Mouse (Mus musculus): ENCODE measurements around the gene Olfr1095. TPM values are rescaled to one million over a fixed set of nuclear protein-coding genes. Genes with fewer than 3 reads are reported as not detected.

Gene Olfr1095
- total RNA-seq (2014; rRNA removed) = not detected in 2 replicates
- polyA plus RNA-seq (2012; rRNA removed) = not detected in 2 replicates

- Histone ChIP-seq H3K9ac (ENCODE audit: low read depth, low read length) (no peak within 1 kb of the TSS), H3K79me2 (ENCODE audit: control insufficient read depth, insufficient read depth, low read length) (no peaks in the 10 kb centered on the region), H3K27ac (replicated peaks; ENCODE audit: insufficient read depth, low read depth, low read length) (no peak within 1 kb of the TSS), H3K4me3 (ENCODE audit: insufficient read depth, low read depth, low read length) (no peak within 1 kb of the TSS), H3K4me1 (ENCODE audit: control insufficient read depth, insufficient read depth, low read length) (no peaks in the 10 kb centered on the region), H3K36me3 (ENCODE audit: control insufficient read depth, insufficient read depth, low read length) (no peaks in the 10 kb centered on the region), H3K27me3 (ENCODE audit: control insufficient read depth, insufficient read depth, low read length) (no peaks in the 10 kb centered on the region)
- no peak for TF ChIP-seq CTCF (IDR thresholded peaks at IDR 0.05; ENCODE audit: low read depth, low read length)
- no peak for TF ChIP-seq POLR2A (IDR thresholded peaks at IDR 0.05; ENCODE audit: extremely low read depth, insufficient read depth, low read length)
- DNase-seq (ENCODE audit: extremely low read depth, low read depth, low spot score) = no peak
- 80% methylated on average over 3 of the region's 3 CpGs for WGBS
These were observed at the start of gene Olfr1095 for GRCm38 (mm10) chr2:86851596-86851995. TSS of gene Olfr1095 (minus strand) at chr2:86851696.

- 84% methylated on average over 1 of the region's 1 CpGs for WGBS
- H3K9ac ChIP-seq (ENCODE audit: low read depth, low read length) = no peak within 1 kb of the TSS
- H3K79me2 ChIP-seq (ENCODE audit: control insufficient read depth, insufficient read depth, low read length) = no peaks in the 10 kb centered on the region
- TF ChIP-seq CTCF (IDR thresholded peaks at IDR 0.05; ENCODE audit: low read depth, low read length) (no peak), POLR2A (IDR thresholded peaks at IDR 0.05; ENCODE audit: extremely low read depth, insufficient read depth, low read length) (no peak)
- DNase-seq (ENCODE audit: extremely low read depth, low read depth, low spot score) = no peak
- no peaks in the 10 kb centered on the region for H3K27me3 ChIP-seq (ENCODE audit: control insufficient read depth, insufficient read depth, low read length)
- no peaks in the 10 kb centered on the region for H3K36me3 ChIP-seq (ENCODE audit: control insufficient read depth, insufficient read depth, low read length)
- no peak within 1 kb of the TSS for H3K4me3 ChIP-seq (ENCODE audit: insufficient read depth, low read depth, low read length)
- no peaks in the 10 kb centered on the region for H3K4me1 ChIP-seq (ENCODE audit: control insufficient read depth, insufficient read depth, low read length)
- H3K27ac ChIP-seq (replicated peaks; ENCODE audit: insufficient read depth, low read depth, low read length) = no peak within 1 kb of the TSS
These were observed 40.6 kb upstream of the Olfr1095 start, which contains the start of gene Olfr1097 for GRCm38 (mm10) chr2:86892116-86892515. TSS of gene Olfr1097 (minus strand) at chr2:86892216.

- DNase-seq (ENCODE audit: extremely low read depth, low read depth, low spot score) = no peak
- no peaks in the 10 kb centered on the region for H3K79me2 ChIP-seq (ENCODE audit: control insufficient read depth, insufficient read depth, low read length)
- TF ChIP-seq POLR2A (IDR thresholded peaks at IDR 0.05; ENCODE audit: extremely low read depth, insufficient read depth, low read length) (no peak), CTCF (IDR thresholded peaks at IDR 0.05; ENCODE audit: low read depth, low read length) (no peak)
- H3K4me3 ChIP-seq (ENCODE audit: insufficient read depth, low read depth, low read length) = no peak within 1 kb of the TSS
- H3K36me3 ChIP-seq (ENCODE audit: control insufficient read depth, insufficient read depth, low read length) = no peaks in the 10 kb centered on the region
- H3K27ac ChIP-seq (replicated peaks; ENCODE audit: insufficient read depth, low read depth, low read length) = no peak within 1 kb of the TSS
- H3K4me1 ChIP-seq (ENCODE audit: control insufficient read depth, insufficient read depth, low read length) = no peaks in the 10 kb centered on the region
- WGBS = 49% methylated on average over 1 of the region's 1 CpGs
- no peak within 1 kb of the TSS for H3K9ac ChIP-seq (ENCODE audit: low read depth, low read length)
- H3K27me3 ChIP-seq (ENCODE audit: control insufficient read depth, insufficient read depth, low read length) = no peaks in the 10 kb centered on the region
These were observed 23.2 kb upstream of the Olfr1095 start, which contains the start of gene Gm13723 for GRCm38 (mm10) chr2:86874702-86875101. TSS of gene Gm13723 (minus strand) at chr2:86874802.

GRCm38 (mm10) chr2:86824363-86824762 lies 27.1 kb downstream of the Olfr1095 start, which contains the start of gene Olfr1094:
TSS of gene Olfr1094 (plus strand) at chr2:86824663.
- Histone ChIP-seq H3K9ac (ENCODE audit: low read depth, low read length) (no peak within 1 kb of the TSS), H3K36me3 (ENCODE audit: control insufficient read depth, insufficient read depth, low read length) (no peaks in the 10 kb centered on the region), H3K79me2 (ENCODE audit: control insufficient read depth, insufficient read depth, low read length) (no peaks in the 10 kb centered on the region), H3K4me3 (ENCODE audit: insufficient read depth, low read depth, low read length) (no peak within 1 kb of the TSS), H3K4me1 (ENCODE audit: control insufficient read depth, insufficient read depth, low read length) (no peaks in the 10 kb centered on the region), H3K27me3 (ENCODE audit: control insufficient read depth, insufficient read depth, low read length) (no peaks in the 10 kb centered on the region), H3K27ac (replicated peaks; ENCODE audit: insufficient read depth, low read depth, low read length) (no peak within 1 kb of the TSS)
- TF ChIP-seq POLR2A (IDR thresholded peaks at IDR 0.05; ENCODE audit: extremely low read depth, insufficient read depth, low read length) = no peak
- TF ChIP-seq CTCF (IDR thresholded peaks at IDR 0.05; ENCODE audit: low read depth, low read length) = no peak
- DNase-seq (ENCODE audit: extremely low read depth, low read depth, low spot score) = no peak

- H3K79me2 ChIP-seq (ENCODE audit: control insufficient read depth, insufficient read depth, low read length) = no peaks in the 10 kb centered on the region
- no peak within 1 kb of the TSS for H3K27ac ChIP-seq (replicated peaks; ENCODE audit: insufficient read depth, low read depth, low read length)
- H3K9ac ChIP-seq (ENCODE audit: low read depth, low read length) = no peak within 1 kb of the TSS
- no peaks in the 10 kb centered on the region for H3K27me3 ChIP-seq (ENCODE audit: control insufficient read depth, insufficient read depth, low read length)
- H3K4me3 ChIP-seq (ENCODE audit: insufficient read depth, low read depth, low read length) = no peak within 1 kb of the TSS
- TF ChIP-seq POLR2A (IDR thresholded peaks at IDR 0.05; ENCODE audit: extremely low read depth, insufficient read depth, low read length) (no peak), CTCF (IDR thresholded peaks at IDR 0.05; ENCODE audit: low read depth, low read length) (no peak)
- H3K4me1 ChIP-seq (ENCODE audit: control insufficient read depth, insufficient read depth, low read length) = no peaks in the 10 kb centered on the region
- H3K36me3 ChIP-seq (ENCODE audit: control insufficient read depth, insufficient read depth, low read length) = no peaks in the 10 kb centered on the region
- no peak for DNase-seq (ENCODE audit: extremely low read depth, low read depth, low spot score)
These were observed 41.6 kb downstream of the Olfr1095 start, which contains the start of gene Olfr141 for GRCm38 (mm10) chr2:86809918-86810317. TSS of gene Olfr141 (minus strand) at chr2:86810018.

Other genes with a start within 250 kb of the Olfr1095 start
- not detected in 2 replicates for gene Olfr1084, start 212.0 kb downstream of the Olfr1095 start, total RNA-seq (2014; rRNA removed)
- not detected in 2 replicates for gene Olfr1084, start 212.0 kb downstream of the Olfr1095 start, polyA plus RNA-seq (2012; rRNA removed)
- not detected in 2 replicates for gene Olfr1085, start 189.7 kb downstream of the Olfr1095 start, total RNA-seq (2014; rRNA removed)
- gene Olfr1085, start 189.7 kb downstream of the Olfr1095 start, polyA plus RNA-seq (2012; rRNA removed) = not detected in 2 replicates
- not detected in 2 replicates for gene Olfr1086, start 171.6 kb downstream of the Olfr1095 start, total RNA-seq (2014; rRNA removed)
- not detected in 2 replicates for gene Olfr1086, start 171.6 kb downstream of the Olfr1095 start, polyA plus RNA-seq (2012; rRNA removed)
- gene Olfr1087, start 153.3 kb downstream of the Olfr1095 start, total RNA-seq (2014; rRNA removed) = not detected in 2 replicates
- gene Olfr1087, start 153.3 kb downstream of the Olfr1095 start, polyA plus RNA-seq (2012; rRNA removed) = not detected in 2 replicates
- not detected in 2 replicates for gene Olfr1089, start 118.0 kb downstream of the Olfr1095 start, total RNA-seq (2014; rRNA removed)
- gene Olfr1089, start 118.0 kb downstream of the Olfr1095 start, polyA plus RNA-seq (2012; rRNA removed) = not detected in 2 replicates
- gene Olfr1090, start 92.7 kb downstream of the Olfr1095 start, total RNA-seq (2014; rRNA removed) = not detected in 2 replicates
- not detected in 2 replicates for gene Olfr1090, start 92.7 kb downstream of the Olfr1095 start, polyA plus RNA-seq (2012; rRNA removed)
- gene Olfr1093, start 69.2 kb downstream of the Olfr1095 start, total RNA-seq (2014; rRNA removed) = not detected in 2 replicates
- gene Olfr1093, start 69.2 kb downstream of the Olfr1095 start, polyA plus RNA-seq (2012; rRNA removed) = not detected in 2 replicates
- gene Olfr141, start 41.7 kb downstream of the Olfr1095 start, total RNA-seq (2014; rRNA removed) = not detected in 2 replicates
- gene Olfr141, start 41.7 kb downstream of the Olfr1095 start, polyA plus RNA-seq (2012; rRNA removed) = not detected in 2 replicates
- gene Olfr1094, start 27.0 kb downstream of the Olfr1095 start, total RNA-seq (2014; rRNA removed) = not detected in 2 replicates
- not detected in 2 replicates for gene Olfr1094, start 27.0 kb downstream of the Olfr1095 start, polyA plus RNA-seq (2012; rRNA removed)
- not detected in 2 replicates for gene Gm13723, start 23.1 kb upstream of the Olfr1095 start, total RNA-seq (2014; rRNA removed)
- not detected in 2 replicates for gene Gm13723, start 23.1 kb upstream of the Olfr1095 start, polyA plus RNA-seq (2012; rRNA removed)
- gene Olfr1097, start 40.5 kb upstream of the Olfr1095 start, total RNA-seq (2014; rRNA removed) = not detected in 2 replicates
- not detected in 2 replicates for gene Olfr1097, start 40.5 kb upstream of the Olfr1095 start, polyA plus RNA-seq (2012; rRNA removed)
- not detected in 2 replicates for gene Olfr1098, start 72.8 kb upstream of the Olfr1095 start, total RNA-seq (2014; rRNA removed)
- gene Olfr1098, start 72.8 kb upstream of the Olfr1095 start, polyA plus RNA-seq (2012; rRNA removed) = not detected in 2 replicates
- not detected in 2 replicates for gene Olfr1099, start 109.0 kb upstream of the Olfr1095 start, total RNA-seq (2014; rRNA removed)
- not detected in 2 replicates for gene Olfr1099, start 109.0 kb upstream of the Olfr1095 start, polyA plus RNA-seq (2012; rRNA removed)
- gene Olfr1100, start 128.3 kb upstream of the Olfr1095 start, total RNA-seq (2014; rRNA removed) = not detected in 2 replicates
- gene Olfr1100, start 128.3 kb upstream of the Olfr1095 start, polyA plus RNA-seq (2012; rRNA removed) = not detected in 2 replicates
- gene Olfr1101, start 139.5 kb upstream of the Olfr1095 start, total RNA-seq (2014; rRNA removed) = not detected in 2 replicates
- not detected in 2 replicates for gene Olfr1101, start 139.5 kb upstream of the Olfr1095 start, polyA plus RNA-seq (2012; rRNA removed)
- gene Olfr1102, start 146.7 kb upstream of the Olfr1095 start, total RNA-seq (2014; rRNA removed) = not detected in 2 replicates
- not detected in 2 replicates for gene Olfr1102, start 146.7 kb upstream of the Olfr1095 start, polyA plus RNA-seq (2012; rRNA removed)
- not detected in 2 replicates for gene Olfr1104, start 175.4 kb upstream of the Olfr1095 start, total RNA-seq (2014; rRNA removed)
- not detected in 2 replicates for gene Olfr1104, start 175.4 kb upstream of the Olfr1095 start, polyA plus RNA-seq (2012; rRNA removed)
- gene Olfr1105, start 184.8 kb upstream of the Olfr1095 start, total RNA-seq (2014; rRNA removed) = not detected in 2 replicates
- not detected in 2 replicates for gene Olfr1105, start 184.8 kb upstream of the Olfr1095 start, polyA plus RNA-seq (2012; rRNA removed)
- not detected in 2 replicates for gene Olfr1106, start 200.6 kb upstream of the Olfr1095 start, total RNA-seq (2014; rRNA removed)
- not detected in 2 replicates for gene Olfr1106, start 200.6 kb upstream of the Olfr1095 start, polyA plus RNA-seq (2012; rRNA removed)
- gene Olfr1107, start 224.1 kb upstream of the Olfr1095 start, total RNA-seq (2014; rRNA removed) = not detected in 2 replicates
- not detected in 2 replicates for gene Olfr1107, start 224.1 kb upstream of the Olfr1095 start, polyA plus RNA-seq (2012; rRNA removed)
- not detected in 2 replicates for gene Olfr1109, start 244.3 kb upstream of the Olfr1095 start, total RNA-seq (2014; rRNA removed)
- gene Olfr1109, start 244.3 kb upstream of the Olfr1095 start, polyA plus RNA-seq (2012; rRNA removed) = not detected in 2 replicates

All from liver, adult 2 months (tissue).